Mouse (Mus musculus): ENCODE results near the gene Ndufb3. TPM values are rescaled to one million over a fixed set of nuclear protein-coding genes. Genes with fewer than 3 reads are reported as not detected.
"Not testable (repeated sequence)": the region's sequence is repeated elsewhere in the genome, so short reads cannot be mapped to it uniquely, and the experiment has no call there.

Ndufb3 gene
- 201 and 204 TPM in 2 replicates for polyA plus RNA-seq (2015; fragmentation: Nextera tagmentation; extraction: Ambion mirVana)

DNA sequence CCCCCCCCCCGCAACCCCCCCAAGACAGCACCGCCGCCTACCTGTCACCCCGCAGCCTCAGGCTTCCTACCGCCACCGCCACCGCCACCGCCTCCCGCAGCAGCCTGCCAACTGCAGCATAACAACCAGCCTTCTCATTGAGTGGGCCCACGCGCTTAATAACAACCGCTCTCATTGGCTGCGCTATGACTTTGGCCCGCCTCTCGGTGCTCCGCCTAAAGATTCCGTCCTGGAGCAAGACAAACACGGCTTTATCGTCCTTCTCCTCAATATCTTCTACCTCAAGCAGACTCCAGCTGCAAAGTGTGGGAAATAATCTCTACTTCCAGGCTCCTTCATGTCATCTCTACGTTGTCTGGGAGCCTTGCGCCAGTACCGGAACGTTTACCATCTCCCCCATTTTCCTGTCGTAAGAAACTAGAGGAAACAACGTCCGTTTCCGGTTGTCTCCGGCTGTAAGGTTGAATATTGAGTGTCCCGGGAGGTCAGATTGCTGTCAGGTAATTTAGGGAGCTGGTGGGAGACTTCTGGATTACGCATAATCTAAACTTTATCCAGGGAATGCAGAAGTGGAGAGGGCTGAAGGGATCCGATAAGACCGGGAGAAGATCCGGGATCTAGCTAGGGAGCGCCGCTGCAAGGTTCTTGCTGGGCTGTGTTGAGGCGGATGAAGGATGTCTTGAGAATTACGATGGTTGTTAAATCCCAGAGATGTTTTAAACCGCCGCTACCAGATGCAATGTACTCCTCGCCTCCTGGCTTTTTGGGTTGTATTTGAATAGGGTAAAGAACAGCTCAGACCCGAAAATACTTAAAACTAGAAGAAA is at the start of gene Ndufb3, which contains the start of gene Fam126b:
TSS of gene Ndufb3 (plus strand) at position 214 of the 827 bp plus-strand sequence.
TSS of gene Fam126b (minus strand) at position 153 of the 827 bp plus-strand sequence.
- no peaks in the 10 kb centered on the region for H3K27me3 ChIP-seq (replicated peaks)
- H3K9ac ChIP-seq: peak within 1 kb of the TSS; percentile 87
- ATAC-seq: peak; percentile 99
- under 1% methylated on average over 41 of the region's 41 CpGs for WGBS
- no peaks in the 10 kb centered on the region for H3K9me3 ChIP-seq
- no peaks in the 10 kb centered on the region for H3K36me3 ChIP-seq
- H3K27ac ChIP-seq: peak within 1 kb of the TSS; percentile 81; the same call in 1 of the 2 replicates
- H3K4me2 ChIP-seq (replicated peaks): peak within 1 kb of the TSS; percentile 80
- peaks cover 6% of the 10 kb centered on the region for H3K4me1 ChIP-seq (replicated peaks)
- peak within 1 kb of the TSS; percentile 79 for H3K4me3 ChIP-seq (replicated peaks)

DNA sequence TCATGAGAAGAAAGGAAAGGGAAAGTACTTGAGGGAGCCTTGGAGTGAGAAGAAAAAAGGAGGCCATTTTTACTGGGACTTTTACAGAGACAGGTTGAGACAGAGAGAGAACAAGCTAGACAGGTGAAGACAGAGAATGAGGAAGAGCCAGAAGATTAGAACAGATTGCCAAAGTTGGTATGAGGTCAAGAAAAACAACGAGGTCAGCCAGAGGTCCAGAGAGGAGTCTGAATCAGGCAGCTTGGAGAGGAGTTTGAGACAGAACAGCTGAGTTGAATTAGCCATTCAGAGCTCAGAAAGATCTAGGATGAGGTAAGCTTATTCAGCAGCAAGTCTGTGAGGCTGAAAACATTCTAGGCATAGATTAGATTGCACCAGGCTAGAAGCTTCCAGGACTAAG is 44.8 kb upstream of the Ndufb3 start:
- Histone ChIP-seq H3K9me3 (no peaks in the 10 kb centered on the region), H3K36me3 (peaks cover 11% of the 10 kb centered on the region), H3K4me2 (replicated peaks) (no peak overlapping the region), H3K9ac (no peak overlapping the region), H3K4me1 (replicated peaks) (no peaks in the 10 kb centered on the region), H3K27ac (no peak overlapping the region), H3K4me3 (replicated peaks) (no peak overlapping the region), H3K27me3 (replicated peaks) (no peaks in the 10 kb centered on the region)
- 89% methylated on average over 1 of the region's 1 CpGs for WGBS
- no peak for ATAC-seq

DNA sequence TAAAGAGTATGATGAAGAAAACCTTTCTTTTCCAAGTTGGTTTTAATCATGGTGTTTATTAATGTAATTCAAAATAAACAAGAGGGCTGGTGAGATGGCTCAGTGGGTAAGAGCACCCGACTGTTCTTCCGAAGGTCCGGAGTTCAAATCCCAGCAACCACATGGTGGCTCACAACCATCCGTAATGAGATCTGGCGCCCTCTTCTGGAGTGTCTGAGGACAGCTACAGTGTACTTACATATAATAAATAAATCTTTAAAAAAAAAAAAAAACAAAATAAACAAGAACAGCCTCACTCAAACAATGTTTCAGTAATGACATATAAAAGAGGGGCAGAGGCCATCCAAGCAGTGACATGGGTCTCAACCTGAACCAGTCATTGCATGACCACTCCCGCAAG is 25.8 kb upstream of the Ndufb3 start:
- H3K4me1 ChIP-seq (replicated peaks); H3K27me3 ChIP-seq (replicated peaks); H3K4me3 ChIP-seq (replicated peaks); H3K27ac ChIP-seq; H3K9me3 ChIP-seq; H3K9ac ChIP-seq; H3K36me3 ChIP-seq; H3K4me2 ChIP-seq (replicated peaks); ATAC-seq: not testable (repeated sequence)
- 87% methylated on average over 6 of the region's 6 CpGs for WGBS

DNA sequence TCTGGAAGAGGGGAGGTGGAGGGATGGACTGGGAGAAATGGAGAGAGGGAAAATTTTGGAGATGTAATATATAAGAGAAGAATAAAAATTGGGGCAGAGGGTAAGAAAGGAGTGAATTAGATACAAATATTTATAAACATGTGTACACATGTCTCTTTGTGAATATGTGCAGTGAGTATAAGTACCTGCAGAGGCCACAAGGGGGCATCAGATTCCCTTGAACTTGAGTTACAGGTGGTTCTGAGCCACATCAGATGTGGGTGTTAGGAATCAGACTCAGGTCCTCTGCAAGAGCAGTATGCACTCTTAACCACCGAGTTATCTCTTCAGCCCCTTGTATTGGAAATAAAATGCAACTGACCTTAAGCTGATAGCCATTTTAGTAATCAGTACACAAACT is 23.7 kb upstream of the Ndufb3 start:
- ATAC-seq: no peak
- Histone ChIP-seq H3K4me2 (replicated peaks) (no peak overlapping the region), H3K36me3 (peaks cover 2% of the 10 kb centered on the region; the same call in 1 of the 2 replicates), H3K9me3 (no peaks in the 10 kb centered on the region), H3K9ac (no peak overlapping the region), H3K4me1 (replicated peaks) (no peaks in the 10 kb centered on the region), H3K27me3 (replicated peaks) (no peaks in the 10 kb centered on the region), H3K27ac (no peak overlapping the region), H3K4me3 (replicated peaks) (no peak overlapping the region)
- 97% methylated on average over 1 of the region's 1 CpGs for WGBS

DNA sequence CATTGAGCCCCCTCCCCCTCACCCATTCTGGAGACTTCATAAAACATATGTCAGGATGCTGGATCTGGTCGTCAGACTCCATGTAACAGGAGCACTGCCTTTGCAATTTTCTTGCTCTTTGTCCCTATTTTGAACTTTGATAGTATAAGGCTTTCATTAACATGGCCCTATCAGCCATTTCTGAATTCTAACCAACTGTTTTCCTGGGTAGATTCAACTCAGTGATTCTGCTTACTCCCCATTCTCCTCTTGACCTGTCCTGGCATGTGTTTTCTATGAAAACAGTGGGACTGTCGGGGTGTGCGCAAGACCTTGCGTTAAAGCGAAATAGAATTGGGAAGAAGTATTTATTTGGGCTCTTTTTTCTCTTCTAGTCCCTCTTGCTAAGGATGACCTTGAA is 21.2 kb upstream of the Ndufb3 start:
- Histone ChIP-seq H3K4me1 (replicated peaks) (no peaks in the 10 kb centered on the region), H3K27me3 (replicated peaks) (no peaks in the 10 kb centered on the region), H3K27ac (no peak overlapping the region), H3K9ac (no peak overlapping the region), H3K9me3 (no peaks in the 10 kb centered on the region), H3K36me3 (peaks cover 2% of the 10 kb centered on the region; the same call in 1 of the 2 replicates), H3K4me2 (replicated peaks) (no peak overlapping the region), H3K4me3 (replicated peaks) (no peak overlapping the region)
- 90% methylated on average over 5 of the region's 5 CpGs for WGBS
- ATAC-seq: no peak

DNA sequence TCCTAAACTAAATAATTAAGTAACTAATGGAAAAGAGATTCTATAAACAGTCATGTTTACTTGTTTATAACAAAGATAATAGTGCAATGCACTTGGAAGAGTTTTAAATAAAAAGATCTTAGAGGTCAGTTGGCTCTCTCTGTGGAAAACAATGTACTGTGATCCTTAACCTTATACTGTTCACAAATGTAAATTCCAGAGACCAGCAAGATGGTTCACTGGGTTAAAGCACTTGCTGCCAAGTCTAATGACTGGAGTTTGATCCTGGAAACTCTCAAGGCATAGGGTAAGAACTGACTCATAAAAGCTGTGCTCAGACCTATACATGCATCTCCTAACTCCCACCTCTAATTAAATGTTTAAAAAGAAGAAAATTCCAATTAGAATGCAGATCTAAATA is 19.6 kb upstream of the Ndufb3 start:
- H3K9me3 ChIP-seq: no peaks in the 10 kb centered on the region
- H3K27me3 ChIP-seq (replicated peaks): no peaks in the 10 kb centered on the region
- no peak overlapping the region for H3K9ac ChIP-seq
- no peak overlapping the region for H3K4me2 ChIP-seq (replicated peaks)
- H3K36me3 ChIP-seq: peaks cover 2% of the 10 kb centered on the region; the same call in 1 of the 2 replicates
- H3K4me1 ChIP-seq (replicated peaks): no peaks in the 10 kb centered on the region
- no peak overlapping the region for H3K4me3 ChIP-seq (replicated peaks)
- H3K27ac ChIP-seq: no peak overlapping the region
- no peak for ATAC-seq

DNA sequence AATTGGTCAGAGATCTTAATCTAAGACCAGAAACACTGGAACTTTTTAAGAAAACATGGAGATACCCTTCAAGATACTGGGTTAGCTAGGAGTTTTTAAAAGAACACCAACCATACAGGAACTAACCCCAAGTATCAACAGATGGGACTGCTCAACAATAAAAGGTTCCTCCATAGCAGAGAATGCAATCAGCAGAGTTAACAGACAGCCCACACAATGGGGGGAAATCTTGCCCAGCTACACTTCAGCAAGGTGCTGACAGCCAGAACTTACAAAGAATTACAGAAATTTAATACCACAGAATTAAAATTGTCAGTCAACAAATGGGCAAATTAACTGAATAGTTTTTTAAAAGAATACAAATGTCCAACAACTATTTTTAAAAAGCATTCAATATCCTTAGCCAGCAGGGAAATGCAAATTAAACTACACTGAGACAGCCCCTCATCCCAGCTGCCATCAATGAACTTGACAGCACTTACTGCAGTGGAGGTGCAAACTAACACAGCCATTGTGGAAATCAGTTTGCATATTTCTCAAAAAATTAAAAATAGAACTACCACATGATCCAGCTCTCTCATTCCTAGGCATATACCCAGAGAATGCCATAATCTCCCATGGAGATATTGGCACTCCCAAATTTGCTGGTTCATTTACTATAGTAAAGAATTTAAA is 17.6 kb upstream of the Ndufb3 start:
- H3K4me2 ChIP-seq (replicated peaks): no peak overlapping the region
- H3K27me3 ChIP-seq (replicated peaks): no peaks in the 10 kb centered on the region
- H3K27ac ChIP-seq: no peak overlapping the region
- ATAC-seq: no peak
- H3K9ac ChIP-seq: no peak overlapping the region
- no peaks in the 10 kb centered on the region for H3K36me3 ChIP-seq
- no peaks in the 10 kb centered on the region for H3K4me1 ChIP-seq (replicated peaks)
- no peak overlapping the region for H3K4me3 ChIP-seq (replicated peaks)
- no peaks in the 10 kb centered on the region for H3K9me3 ChIP-seq

DNA sequence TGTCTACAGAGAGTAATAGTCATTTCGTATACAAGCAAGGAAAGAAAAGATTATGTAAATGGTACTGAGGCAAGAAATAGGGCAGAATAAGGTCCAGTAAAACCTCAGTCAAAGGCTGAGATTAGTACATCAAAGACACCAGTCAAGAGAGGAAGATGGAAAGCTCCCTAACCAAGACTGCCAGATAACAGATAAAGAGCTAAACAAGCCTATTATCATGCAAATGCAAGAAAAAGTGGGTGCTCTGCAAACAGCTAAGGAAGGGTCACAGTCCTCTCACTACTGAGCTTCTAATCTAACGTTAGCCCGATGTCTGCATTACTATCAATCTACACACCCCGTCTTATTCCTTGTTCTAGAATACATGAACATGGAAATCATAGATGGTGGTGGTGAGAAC is 15.7 kb upstream of the Ndufb3 start:
- no peaks in the 10 kb centered on the region for H3K36me3 ChIP-seq
- H3K9ac ChIP-seq: no peak overlapping the region
- 49% methylated on average over 4 of the region's 4 CpGs for WGBS
- no peaks in the 10 kb centered on the region for H3K9me3 ChIP-seq
- H3K4me1 ChIP-seq (replicated peaks): no peaks in the 10 kb centered on the region
- no peak for ATAC-seq
- no peak overlapping the region for H3K27ac ChIP-seq
- H3K4me3 ChIP-seq (replicated peaks): no peak overlapping the region
- H3K27me3 ChIP-seq (replicated peaks): no peaks in the 10 kb centered on the region
- H3K4me2 ChIP-seq (replicated peaks): no peak overlapping the region

DNA sequence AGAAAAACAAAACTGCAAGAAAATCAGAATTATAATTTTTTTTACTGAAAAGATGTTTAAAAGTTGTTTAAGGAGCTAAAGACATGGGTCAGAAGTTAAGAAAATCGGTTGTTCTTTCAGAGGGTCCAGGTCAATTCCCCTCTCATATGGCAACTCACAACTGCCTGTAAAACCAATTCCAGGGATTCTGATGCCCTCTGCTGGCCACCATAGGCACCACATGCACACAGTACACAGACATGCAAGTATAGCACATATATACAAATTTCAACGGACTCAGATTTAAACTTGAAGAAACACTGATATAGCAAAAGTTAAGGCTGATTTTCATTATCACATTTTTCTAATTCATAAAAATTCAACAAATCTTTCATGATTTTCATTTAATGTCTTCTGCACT is 7.0 kb upstream of the Ndufb3 start:
- no peak overlapping the region for H3K27ac ChIP-seq
- H3K4me3 ChIP-seq (replicated peaks): no peak overlapping the region
- no peak for ATAC-seq
- no peaks in the 10 kb centered on the region for H3K9me3 ChIP-seq
- no peak overlapping the region for H3K4me2 ChIP-seq (replicated peaks)
- no peak overlapping the region for H3K9ac ChIP-seq
- H3K36me3 ChIP-seq: no peaks in the 10 kb centered on the region
- no peaks in the 10 kb centered on the region for H3K4me1 ChIP-seq (replicated peaks)
- WGBS: 86% methylated on average over 2 of the region's 2 CpGs
- H3K27me3 ChIP-seq (replicated peaks): no peaks in the 10 kb centered on the region

DNA sequence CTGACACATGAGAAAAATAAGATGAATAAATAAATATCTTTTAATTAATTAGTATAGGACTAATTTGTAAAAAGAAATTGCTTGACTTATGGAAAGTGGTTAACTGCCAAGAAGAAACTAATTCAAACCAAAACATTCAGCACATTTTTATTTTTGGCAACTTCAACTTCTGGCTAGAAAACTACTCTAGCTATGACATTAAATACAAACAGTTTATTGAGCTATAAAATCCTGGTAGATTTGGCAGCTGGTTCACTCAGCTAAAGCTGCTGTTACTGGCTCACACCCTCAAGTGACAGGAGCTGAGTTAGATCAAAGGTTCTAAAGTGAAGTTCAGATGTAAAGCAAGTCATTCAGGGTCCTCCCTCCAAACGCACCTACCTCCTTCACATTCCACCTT is 3.6 kb upstream of the Ndufb3 start:
- H3K9ac ChIP-seq: no peak overlapping the region
- H3K9me3 ChIP-seq: no peaks in the 10 kb centered on the region
- no peaks in the 10 kb centered on the region for H3K27me3 ChIP-seq (replicated peaks)
- H3K4me2 ChIP-seq (replicated peaks): no peak overlapping the region
- ATAC-seq: no peak
- H3K36me3 ChIP-seq: no peaks in the 10 kb centered on the region
- no peak overlapping the region for H3K27ac ChIP-seq
- WGBS: 72% methylated on average over 1 of the region's 1 CpGs
- no peak overlapping the region for H3K4me3 ChIP-seq (replicated peaks)
- peaks cover 6% of the 10 kb centered on the region for H3K4me1 ChIP-seq (replicated peaks)

DNA sequence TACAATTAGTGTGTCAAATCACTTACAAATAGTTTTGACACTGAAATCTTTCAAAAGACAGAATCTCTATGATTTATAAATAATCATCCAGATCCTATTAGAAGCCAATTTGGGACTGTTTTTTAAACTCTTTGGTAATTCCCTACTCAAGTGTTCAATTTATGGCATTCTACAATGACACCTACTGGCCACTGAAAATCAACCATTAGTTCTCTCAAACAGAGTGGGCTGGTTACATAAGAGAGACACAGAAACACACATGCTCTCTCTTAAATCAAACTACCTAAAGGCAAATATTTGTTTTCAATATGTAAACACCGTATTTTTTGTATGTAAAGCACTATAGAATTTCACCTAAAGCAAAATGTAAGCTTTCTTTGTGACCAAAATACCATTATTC is 1.9 kb upstream of the Ndufb3 start:
- Histone ChIP-seq H3K4me2 (replicated peaks) (no peak overlapping the region), H3K27ac (no peak overlapping the region), H3K4me1 (replicated peaks) (peaks cover 6% of the 10 kb centered on the region), H3K4me3 (replicated peaks) (no peak overlapping the region), H3K9me3 (no peaks in the 10 kb centered on the region), H3K27me3 (replicated peaks) (no peaks in the 10 kb centered on the region), H3K36me3 (no peaks in the 10 kb centered on the region), H3K9ac (no peak overlapping the region)
- 75% methylated on average over 1 of the region's 1 CpGs for WGBS
- no peak for ATAC-seq

DNA sequence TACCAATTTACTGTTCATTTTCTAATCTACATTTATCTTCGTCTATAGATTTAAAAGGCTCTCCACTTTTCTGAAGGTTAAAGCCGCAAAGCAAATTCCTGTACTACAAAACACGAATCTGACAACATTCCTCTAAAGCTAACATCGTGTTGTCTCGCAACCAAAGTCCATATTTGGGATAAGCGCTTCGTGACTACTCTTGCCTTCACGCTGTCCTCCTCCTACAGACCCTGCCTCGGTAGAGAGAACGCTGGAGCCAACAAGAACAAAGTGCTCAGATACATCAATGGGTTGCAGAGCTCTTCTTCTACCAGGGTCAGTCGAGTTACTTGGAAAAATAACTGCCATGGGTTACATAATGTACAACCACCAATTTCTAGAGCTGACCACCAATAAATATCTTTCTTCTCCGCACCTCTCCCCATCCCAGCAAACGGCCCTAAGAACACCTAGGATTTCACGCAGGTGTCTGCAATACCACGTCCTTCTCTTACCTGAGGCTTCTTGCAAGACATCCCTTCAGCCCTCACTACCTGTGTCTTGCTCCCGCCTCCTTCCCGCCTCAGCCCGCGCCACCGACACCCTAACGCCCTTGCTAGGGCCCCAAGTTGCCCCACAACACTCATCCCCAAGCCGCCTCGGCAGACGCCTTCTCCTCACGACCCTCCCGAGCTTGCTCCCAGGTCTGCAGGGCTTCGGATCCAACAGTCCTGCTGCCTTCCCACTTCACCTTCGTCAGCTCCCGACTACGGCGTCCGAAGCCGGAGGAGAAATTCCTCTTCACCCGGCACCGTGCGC is 612 bp upstream of the Ndufb3 start:
- H3K4me3 ChIP-seq (replicated peaks): peak overlapping the region; percentile 79
- H3K4me1 ChIP-seq (replicated peaks): peaks cover 6% of the 10 kb centered on the region
- peak overlapping the region; percentile 80 for H3K4me2 ChIP-seq (replicated peaks)
- peak overlapping the region; percentile 48; the same call in 1 of the 2 replicates for H3K27ac ChIP-seq
- WGBS: 3% methylated on average over 36 of the region's 36 CpGs
- H3K9ac ChIP-seq: peak overlapping the region; percentile 87
- no peaks in the 10 kb centered on the region for H3K27me3 ChIP-seq (replicated peaks)
- peak; percentile 78 for ATAC-seq
- H3K9me3 ChIP-seq: no peaks in the 10 kb centered on the region
- no peaks in the 10 kb centered on the region for H3K36me3 ChIP-seq
